Mouse (Mus musculus) liver, adult 2 months (tissue): Measurements from ENCODE around the gene Fank1. TPM values are rescaled to one million over a fixed set of nuclear protein-coding genes. Genes with fewer than 3 reads are reported as not detected.

Source experiments
- DNase-seq: peaks from one replicate; pipeline ENCODE4 v3.0.0-alpha.2; 2011; ENCODE audit warnings: low read depth, low spot score; ENCODE audit errors: extremely low read depth
- H3K27ac ChIP-seq: fragments of 200-500 bp; replicated peaks from 2 replicates; pipeline ENCODE4 v1.5.1; 2012; ENCODE audit warnings: low read depth, mild to moderate bottlenecking, control low read depth, inconsistent platforms, low read length; ENCODE audit not compliant: insufficient read depth
- H3K27me3 ChIP-seq: fragments of 200-500 bp; 2 replicates; pipeline ENCODE4 v1.6.1; 2012; ENCODE audit warnings: mild to moderate bottlenecking, moderate library complexity, low read length, inconsistent platforms; ENCODE audit not compliant: control insufficient read depth, insufficient read depth
- H3K36me3 ChIP-seq: fragments of 200-500 bp; 2 replicates; pipeline ENCODE4 v1.6.1; 2012; ENCODE audit warnings: low read length, inconsistent platforms; ENCODE audit not compliant: control insufficient read depth, insufficient read depth
- H3K4me1 ChIP-seq: fragments of 200-500 bp; 2 replicates; pipeline ENCODE4 v1.6.1; 2011; ENCODE audit warnings: low read length; ENCODE audit not compliant: control insufficient read depth, insufficient read depth
- H3K4me3 ChIP-seq: fragments of 200-500 bp; 2 replicates; pipeline ENCODE4 v1.5.1; 2011; ENCODE audit warnings: low read depth, mild to moderate bottlenecking, control low read depth, low read length, moderate library complexity; ENCODE audit not compliant: insufficient read depth
- H3K79me2 ChIP-seq: fragments of 200-500 bp; 2 replicates; pipeline ENCODE4 v1.6.1; 2012; ENCODE audit warnings: inconsistent platforms, mild to moderate bottlenecking, low read length, moderate library complexity; ENCODE audit not compliant: control insufficient read depth, insufficient read depth
- H3K9ac ChIP-seq: fragments of 200-500 bp; 2 replicates; pipeline ENCODE4 v1.6.1; 2012; ENCODE audit warnings: low read depth, mild to moderate bottlenecking, control low read depth, inconsistent platforms, low read length
- CTCF ChIP-seq: fragments of 200-500 bp; IDR thresholded peaks from 2 replicates; pipeline ENCODE4 v1.5.1; 2011; ENCODE audit warnings: low read depth, low read length, control low read depth
- POLR2A ChIP-seq: fragments of 200-500 bp; IDR thresholded peaks from 2 replicates; pipeline ENCODE4 v1.6.1; 2011; ENCODE audit warnings: low read length, control low read depth; ENCODE audit not compliant: insufficient read depth; ENCODE audit errors: extremely low read depth
- WGBS: fragments of 180-500 bp; shearing (Covaris S2); methylation state at CpG from one replicate; pipeline ENCODE4 v1.1.7; 2018; 5-methylcytosine and 5-hydroxymethylcytosine counted together
- polyA plus RNA-seq: library from polyadenylated mRNA; depleted of rRNA; stranded (reverse); fragments of >200 nt; gene quantifications from 2 replicates; pipeline ENCODE4 v1.2.3, GENCODE M21; 2012
- total RNA-seq: library from RNA; depleted of rRNA; stranded (reverse); fragments of >200 nt; gene quantifications from 2 replicates; pipeline ENCODE4 v1.2.3, GENCODE M21; 2014

Fank1 gene
- total and polyA plus RNA-seq, 2 experiments: not detected

GRCm38 (mm10) chr7:133775796-133776625, 650 bp upstream of the Fank1 start:
- Histone ChIP-seq H3K79me2 (peaks cover 14% of the 10 kb centered on the region; the same call in 1 of the 2 replicates), H3K27ac (peak overlapping the region; percentile 55), H3K9ac (peak overlapping the region; percentile 90), H3K27me3 (no peaks in the 10 kb centered on the region), H3K36me3 (no peaks in the 10 kb centered on the region), H3K4me1 (peaks cover 5% of the 10 kb centered on the region; the same call in 1 of the 2 replicates), H3K4me3 (peak overlapping the region; percentile 90)
- WGBS: 3% methylated on average over 38 of the region's 38 CpGs
- TF ChIP-seq CTCF (no peak), POLR2A (no peak)
- no peak for DNase-seq

- DNase-seq: no peak
- WGBS: 80% methylated on average over 6 of the region's 6 CpGs
Measured at GRCm38 (mm10) chr7:133781583-133781982, 4.9 kb downstream of the Fank1 start.

GRCm38 (mm10) chr7:133781991-133782390, 5.3 kb downstream of the Fank1 start:
- whole genome bisulfite sequencing: 84% methylated on average over 6 of the region's 6 CpGs
- H3K9ac ChIP-seq: no peak overlapping the region
- no peaks in the 10 kb centered on the region for H3K36me3 ChIP-seq
- H3K4me1 ChIP-seq: no peaks in the 10 kb centered on the region
- no peak overlapping the region for H3K27ac ChIP-seq
- DNase-seq: no peak
- no peak overlapping the region for H3K4me3 ChIP-seq
- H3K27me3 ChIP-seq: no peaks in the 10 kb centered on the region
- TF ChIP-seq CTCF (no peak), POLR2A (no peak)
- H3K79me2 ChIP-seq: no peaks in the 10 kb centered on the region

More at GRCm38 (mm10) chr7:133781583-133781982, 4.9 kb downstream of the Fank1 start:
- no peaks in the 10 kb centered on the region for H3K27me3 ChIP-seq
- no peak overlapping the region for H3K4me3 ChIP-seq
- H3K9ac ChIP-seq: no peak overlapping the region
- TF ChIP-seq CTCF: no peak
- H3K36me3 ChIP-seq: no peaks in the 10 kb centered on the region
- H3K79me2 ChIP-seq: 0 out of 2 replicates have a peak, but pooled peaks cover under 1% of the 10 kb centered on the region
- no peaks in the 10 kb centered on the region for H3K4me1 ChIP-seq
- H3K27ac ChIP-seq: no peak overlapping the region

DNA sequence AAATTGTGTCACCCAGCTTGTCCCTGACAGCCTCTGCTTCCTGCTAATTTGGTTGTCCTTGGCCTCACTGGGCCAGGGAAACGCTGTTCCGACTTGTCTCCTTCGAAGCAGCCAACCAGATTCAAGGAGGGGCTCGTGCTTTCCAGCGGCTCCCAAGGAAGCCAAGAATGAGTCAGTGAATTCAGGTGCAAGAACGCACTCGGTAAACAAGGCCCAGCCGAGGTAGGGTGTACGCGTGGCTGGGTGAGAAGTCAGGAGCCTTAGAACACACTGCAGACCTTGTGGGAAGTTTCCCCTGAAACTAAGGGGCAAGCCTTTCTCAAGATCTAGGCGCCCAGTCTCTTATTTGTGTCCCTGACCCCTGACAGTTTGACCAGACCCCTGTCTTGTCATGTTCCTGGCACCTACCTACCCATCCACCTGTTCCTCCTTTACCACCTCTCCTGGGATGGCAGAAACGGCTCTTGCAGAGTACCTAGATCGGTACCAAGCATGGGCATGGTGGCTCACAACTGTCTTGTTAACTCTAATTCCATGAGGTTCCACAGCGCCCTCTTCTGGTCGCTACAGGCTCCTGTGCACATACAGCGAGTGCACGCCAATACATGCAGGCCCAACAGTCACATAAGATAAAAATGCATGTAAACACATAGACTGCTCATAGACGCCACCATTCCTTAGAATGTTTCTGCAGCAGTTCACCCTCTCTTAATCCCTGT, 6.2 kb downstream of the Fank1 start, which contains the start of gene Dhx32:
Dhx32 (minus strand) TSS at position 10 of the 719 bp plus-strand sequence.
- Histone ChIP-seq H3K27me3 (no peaks in the 10 kb centered on the region), H3K36me3 (no peaks in the 10 kb centered on the region), H3K79me2 (no peaks in the 10 kb centered on the region), H3K4me1 (no peaks in the 10 kb centered on the region), H3K4me3 (no peak within 1 kb of the TSS), H3K27ac (no peak within 1 kb of the TSS), H3K9ac (no peak within 1 kb of the TSS)
- WGBS: 50% methylated on average over 18 of the region's 18 CpGs
- DNase-seq: peak; percentile 82
- TF ChIP-seq POLR2A: no peak
- peak; percentile 89 for TF ChIP-seq CTCF

- H3K27me3 ChIP-seq: no peaks in the 10 kb centered on the region
- H3K36me3 ChIP-seq: no peaks in the 10 kb centered on the region
- no peaks in the 10 kb centered on the region; the same call in 1 of the 2 replicates for H3K4me1 ChIP-seq
- H3K27ac ChIP-seq: no peak overlapping the region
- no peak for DNase-seq
- WGBS: 90% methylated on average over 6 of the region's 6 CpGs
- TF ChIP-seq CTCF (no peak), POLR2A (no peak)
- H3K9ac ChIP-seq: no peak overlapping the region
- H3K4me3 ChIP-seq: no peak overlapping the region
- no peaks in the 10 kb centered on the region for H3K79me2 ChIP-seq
Measured at GRCm38 (mm10) chr7:133787571-133787970, 10.9 kb downstream of the Fank1 start.

DNA sequence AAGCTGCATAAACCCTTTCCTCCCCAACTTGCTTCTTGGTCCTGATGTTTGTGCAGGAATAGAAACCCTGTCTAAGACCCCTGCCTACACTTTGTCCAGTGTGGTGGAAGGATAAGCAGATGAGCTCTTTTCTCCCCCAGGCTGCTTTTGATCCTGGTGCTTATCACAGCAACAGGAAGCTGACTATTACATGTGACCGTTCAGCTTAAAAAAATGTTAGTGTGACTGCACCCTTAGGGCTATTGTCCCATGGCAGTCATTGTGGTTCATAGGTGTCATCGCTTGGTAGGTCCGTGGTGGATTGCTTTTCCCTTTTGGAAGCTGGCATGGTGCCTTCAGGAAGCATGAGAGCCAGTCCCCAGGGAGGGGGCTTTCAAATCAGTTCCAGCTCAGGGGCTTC, 11.5 kb downstream of the Fank1 start:
- H3K27ac ChIP-seq: no peak overlapping the region
- H3K79me2 ChIP-seq: no peaks in the 10 kb centered on the region
- H3K27me3 ChIP-seq: no peaks in the 10 kb centered on the region
- H3K4me1 ChIP-seq: peaks cover 4% of the 10 kb centered on the region
- no peak for DNase-seq
- no peak for TF ChIP-seq CTCF
- TF ChIP-seq POLR2A: no peak
- no peaks in the 10 kb centered on the region for H3K36me3 ChIP-seq
- no peak overlapping the region for H3K9ac ChIP-seq
- no peak overlapping the region for H3K4me3 ChIP-seq
- WGBS: 76% methylated on average over 3 of the region's 3 CpGs
